Mouse (Mus musculus) midbrain, embryonic 11.5 days (tissue): ENCODE measurements around the gene Frmpd2. TPM values are rescaled to one million over a fixed set of nuclear protein-coding genes. Genes with fewer than 3 reads are reported as not detected.
A peak's percentile ranks its signal among the peaks of the same experiment; 100 is the strongest.
"Not testable (repeated sequence)": the region's sequence is repeated elsewhere in the genome, so short reads cannot be mapped to it uniquely, and the experiment has no call there.

Source experiments
- ATAC-seq: fragments of 200-750 bp; cut with Nextera tagmentation; 2 replicates; pipeline ENCODE4 v1.8.0; 2017; ENCODE audit warnings: moderate TSS enrichment, moderate library complexity; ENCODE audit not compliant: low FRiP score
- DNase-seq: peaks from one replicate; pipeline ENCODE4 v3.0.0; 2015; ENCODE audit warnings: low spot score; ENCODE audit errors: missing footprints
- H3K27ac ChIP-seq: fragments of 300-500 bp; sonication (generic); 2 replicates; pipeline ENCODE4 v1.5.1; 2014; ENCODE audit warnings: low read depth, low read length
- H3K27me3 ChIP-seq: fragments of 300-500 bp; sonication (generic); 2 replicates; pipeline ENCODE4 v1.6.1; 2014; ENCODE audit warnings: mild to moderate bottlenecking, low read length, moderate library complexity, mixed read lengths; ENCODE audit not compliant: control insufficient read depth, insufficient read depth
- H3K36me3 ChIP-seq: fragments of 300-500 bp; sonication (generic); 2 replicates; pipeline ENCODE4 v1.6.1; 2014; ENCODE audit warnings: mild to moderate bottlenecking, low read length, moderate library complexity, mixed read lengths; ENCODE audit not compliant: control insufficient read depth, insufficient read depth
- H3K4me1 ChIP-seq: fragments of 300-500 bp; sonication (generic); 2 replicates; pipeline ENCODE4 v1.6.1; 2014; ENCODE audit warnings: low read length; ENCODE audit not compliant: control insufficient read depth, insufficient read depth
- H3K4me2 ChIP-seq: fragments of 300-500 bp; sonication (generic); 2 replicates; pipeline ENCODE4 v1.6.1; 2014; ENCODE audit warnings: mild to moderate bottlenecking, moderate library complexity
- H3K4me3 ChIP-seq: fragments of 300-500 bp; sonication (generic); 2 replicates; pipeline ENCODE4 v1.5.1; 2014; ENCODE audit warnings: low read depth, low read length
- H3K9ac ChIP-seq: fragments of 300-500 bp; sonication (generic); 2 replicates; pipeline ENCODE4 v1.6.1; 2014; ENCODE audit warnings: low read length
- H3K9me3 ChIP-seq: fragments of 300-500 bp; sonication (generic); 2 replicates; pipeline ENCODE4 v1.6.1; 2016; ENCODE audit warnings: low read length; ENCODE audit not compliant: control insufficient read depth
- WGBS: fragments of 180-500 bp; shearing (Covaris S2); extraction: QIAGEN DNeasy Blood & Tissue Kit; methylation state at CpG from one replicate; pipeline ENCODE4 v1.1.7; 2014; 5-methylcytosine and 5-hydroxymethylcytosine counted together
- polyA plus RNA-seq: library from polyadenylated mRNA; unstranded; fragments of >200 nt; fragmentation: Nextera tagmentation; extraction: Ambion mirVana; gene quantifications from 2 replicates; pipeline ENCODE4 v1.2.1, GENCODE M21; 2014

Gene Frmpd2
- polyA plus RNA-seq: 0.07 TPM in 1 of 2 replicates, not detected in the other

- peaks cover 2% of the 10 kb centered on the region; the same call in 1 of the 2 replicates for H3K4me1 ChIP-seq
- H3K36me3 ChIP-seq: no peaks in the 10 kb centered on the region
- no peak within 1 kb of the TSS for H3K4me3 ChIP-seq
- no peak within 1 kb of the TSS for H3K4me2 ChIP-seq
- H3K9me3 ChIP-seq: no peaks in the 10 kb centered on the region
- H3K27ac ChIP-seq: no peak within 1 kb of the TSS
- no peak for DNase-seq
- WGBS: 15% methylated on average over 3 of the region's 3 CpGs
- no peak for ATAC-seq
- H3K27me3 ChIP-seq: no peaks in the 10 kb centered on the region
- no peak within 1 kb of the TSS for H3K9ac ChIP-seq
Observed at GRCm38 (mm10) chr14:33471331-33471730, at the start of gene Frmpd2. TSS of gene Frmpd2 (plus strand) at chr14:33471696.

- 94% methylated on average over 1 of the region's 1 CpGs for WGBS
- H3K9ac ChIP-seq: no peak overlapping the region
- ATAC-seq (no peak), DNase-seq (peak; percentile 39)
- no peak overlapping the region for H3K4me3 ChIP-seq
- no peaks in the 10 kb centered on the region for H3K27me3 ChIP-seq
- H3K9me3 ChIP-seq: no peaks in the 10 kb centered on the region
- H3K27ac ChIP-seq: no peak overlapping the region
- no peak overlapping the region for H3K4me2 ChIP-seq
- no peaks in the 10 kb centered on the region for H3K36me3 ChIP-seq
- no peaks in the 10 kb centered on the region for H3K4me1 ChIP-seq
Observed at GRCm38 (mm10) chr14:33423003-33423402, 48.5 kb upstream of the Frmpd2 start.

GRCm38 (mm10) chr14:33424124-33424523, 47.4 kb upstream of the Frmpd2 start:
- no peak overlapping the region for H3K4me2 ChIP-seq
- no peak overlapping the region for H3K4me3 ChIP-seq
- H3K27ac ChIP-seq: no peak overlapping the region
- no peak for DNase-seq
- H3K9ac ChIP-seq: no peak overlapping the region
- no peaks in the 10 kb centered on the region for H3K9me3 ChIP-seq
- no peak for ATAC-seq
- H3K27me3 ChIP-seq: no peaks in the 10 kb centered on the region
- H3K36me3 ChIP-seq: no peaks in the 10 kb centered on the region
- no peaks in the 10 kb centered on the region for H3K4me1 ChIP-seq

- DNase-seq, H3K36me3 ChIP-seq, H3K4me2 ChIP-seq, H3K27me3 ChIP-seq, H3K9me3 ChIP-seq, H3K4me3 ChIP-seq, H3K4me1 ChIP-seq, ATAC-seq, H3K9ac ChIP-seq, H3K27ac ChIP-seq: not testable (repeated sequence)
- WGBS: 88% methylated on average over 4 of the region's 4 CpGs
Observed at GRCm38 (mm10) chr14:33432485-33432884, 39.0 kb upstream of the Frmpd2 start.

- Histone ChIP-seq H3K9ac (no peak overlapping the region), H3K27me3 (peaks cover 2% of the 10 kb centered on the region; the same call in 1 of the 2 replicates), H3K36me3 (no peaks in the 10 kb centered on the region), H3K4me2 (no peak overlapping the region), H3K4me3 (no peak overlapping the region), H3K9me3 (no peaks in the 10 kb centered on the region), H3K27ac (no peak overlapping the region), H3K4me1 (peaks cover 3% of the 10 kb centered on the region; the same call in 1 of the 2 replicates)
- ATAC-seq (no peak), DNase-seq (peak; percentile 75)
- WGBS: 86% methylated on average over 2 of the region's 2 CpGs
Observed at GRCm38 (mm10) chr14:33443780-33444179, 27.7 kb upstream of the Frmpd2 start.

GRCm38 (mm10) chr14:33445962-33446361, 25.5 kb upstream of the Frmpd2 start:
- Histone ChIP-seq H3K9ac (peak overlapping the region; percentile 95), H3K27me3 (peaks cover 5% of the 10 kb centered on the region; the same call in 1 of the 2 replicates), H3K27ac (no peak overlapping the region), H3K4me1 (peaks cover 3% of the 10 kb centered on the region; the same call in 1 of the 2 replicates), H3K4me2 (peak overlapping the region; percentile 61), H3K4me3 (peak overlapping the region; percentile 91), H3K36me3 (no peaks in the 10 kb centered on the region), H3K9me3 (no peaks in the 10 kb centered on the region)
- peak; percentile 90 for DNase-seq
- no peak for ATAC-seq
- 44% methylated on average over 3 of the region's 3 CpGs for WGBS

GRCm38 (mm10) chr14:33446561-33447023, 24.9 kb upstream of the Frmpd2 start:
- H3K4me2 ChIP-seq: peak overlapping the region; percentile 61
- DNase-seq (peak; percentile 93), ATAC-seq (peak; percentile 65)
- H3K27me3 ChIP-seq: peaks cover 5% of the 10 kb centered on the region; the same call in 1 of the 2 replicates
- peak overlapping the region; percentile 95 for H3K9ac ChIP-seq
- H3K4me1 ChIP-seq: peaks cover 7% of the 10 kb centered on the region; the same call in 1 of the 2 replicates
- H3K4me3 ChIP-seq: peak overlapping the region; percentile 91
- H3K36me3 ChIP-seq: no peaks in the 10 kb centered on the region
- H3K27ac ChIP-seq: peak overlapping the region; percentile 86
- no peaks in the 10 kb centered on the region for H3K9me3 ChIP-seq
- WGBS: under 1% methylated on average over 55 of the region's 72 CpGs

GRCm38 (mm10) chr14:33447027-33447569, 24.4 kb upstream of the Frmpd2 start, which contains the start of gene Mapk8:
TSS of gene Mapk8 (minus strand) at chr14:33447158.
- Histone ChIP-seq H3K27me3 (peaks cover 5% of the 10 kb centered on the region; the same call in 1 of the 2 replicates), H3K4me2 (peak within 1 kb of the TSS; percentile 61), H3K9ac (peak within 1 kb of the TSS; percentile 95), H3K36me3 (no peaks in the 10 kb centered on the region), H3K4me3 (peak within 1 kb of the TSS; percentile 91), H3K4me1 (peaks cover 7% of the 10 kb centered on the region; the same call in 1 of the 2 replicates), H3K27ac (peak within 1 kb of the TSS; percentile 86), H3K9me3 (no peaks in the 10 kb centered on the region)
- WGBS: 0% methylated on average over 53 of the region's 70 CpGs
- peak; percentile 98 for ATAC-seq
- DNase-seq: peak; percentile 100

GRCm38 (mm10) chr14:33448276-33448675, 23.2 kb upstream of the Frmpd2 start:
- no peaks in the 10 kb centered on the region for H3K9me3 ChIP-seq
- WGBS: 86% methylated on average over 4 of the region's 4 CpGs
- H3K36me3 ChIP-seq: no peaks in the 10 kb centered on the region
- ATAC-seq: no peak
- peaks cover 5% of the 10 kb centered on the region; the same call in 1 of the 2 replicates for H3K27me3 ChIP-seq
- peaks cover 7% of the 10 kb centered on the region; the same call in 1 of the 2 replicates for H3K4me1 ChIP-seq
- DNase-seq: no peak
- H3K9ac ChIP-seq: no peak overlapping the region
- H3K4me3 ChIP-seq: no peak overlapping the region
- H3K27ac ChIP-seq: no peak overlapping the region
- H3K4me2 ChIP-seq: no peak overlapping the region
